Mouse (Mus musculus) c-Kit-positive CD71-negative TER-119-negative erythroid progenitor cells, embryonic 14.5 days (primary cell): ENCODE data around the gene Haspin.
"Not testable (repeated sequence)": the region's sequence is repeated elsewhere in the genome, so short reads cannot be mapped to it uniquely, and the experiment has no call there.

ENCODE experiments used
- DNase-seq: peaks from one replicate; pipeline ENCODE4 v3.0.0-alpha.2; 2013; ENCODE audit warnings: low read depth

Haspin gene

DNA sequence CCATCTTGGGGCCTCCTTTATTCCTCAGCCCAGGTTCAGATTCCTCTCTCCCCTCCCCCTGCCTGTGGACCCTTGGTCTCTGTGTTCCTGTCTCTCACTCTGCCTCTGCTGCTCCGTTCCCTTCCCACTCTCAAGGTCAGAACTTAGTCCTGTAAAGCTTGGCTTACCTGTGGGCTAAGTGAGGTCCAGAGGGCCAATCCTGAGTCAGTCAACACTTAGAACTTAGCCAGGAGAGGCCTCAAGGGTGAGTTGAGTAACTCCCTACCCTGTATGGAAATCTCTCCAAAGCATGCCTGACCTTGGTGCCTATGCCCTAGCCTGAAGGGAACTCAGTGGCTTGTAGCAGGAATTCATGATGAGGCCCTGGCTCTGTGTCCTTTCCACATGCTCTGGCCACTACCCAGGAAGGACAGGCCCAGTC is 6.2 kb upstream of the Haspin start:
- no peak for DNase-seq

DNA sequence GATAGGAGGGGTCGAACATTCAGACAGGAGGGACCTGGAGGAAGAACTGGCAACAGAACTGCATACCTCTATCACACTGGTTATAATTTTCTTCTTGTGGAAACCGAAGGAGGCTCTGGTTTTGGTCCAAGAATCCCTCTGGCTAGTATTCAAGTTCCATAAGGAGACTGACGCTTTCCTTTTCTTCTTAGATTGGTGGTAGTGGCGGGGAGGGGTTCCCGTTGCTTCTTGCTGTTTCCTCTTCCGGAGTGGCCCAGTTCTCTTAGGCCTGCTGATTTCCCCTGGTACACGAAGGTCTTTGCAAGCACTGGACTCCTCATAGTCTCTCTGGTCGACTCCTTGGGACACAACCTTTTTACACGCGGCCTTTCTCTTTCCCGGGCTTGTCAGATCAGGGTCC is 978 bp downstream of the Haspin start:
- no peak for DNase-seq

- DNase-seq, result no peak
Measured at GRCm38 (mm10) chr11:73136587-73136986, 1.5 kb downstream of the Haspin start.

DNA sequence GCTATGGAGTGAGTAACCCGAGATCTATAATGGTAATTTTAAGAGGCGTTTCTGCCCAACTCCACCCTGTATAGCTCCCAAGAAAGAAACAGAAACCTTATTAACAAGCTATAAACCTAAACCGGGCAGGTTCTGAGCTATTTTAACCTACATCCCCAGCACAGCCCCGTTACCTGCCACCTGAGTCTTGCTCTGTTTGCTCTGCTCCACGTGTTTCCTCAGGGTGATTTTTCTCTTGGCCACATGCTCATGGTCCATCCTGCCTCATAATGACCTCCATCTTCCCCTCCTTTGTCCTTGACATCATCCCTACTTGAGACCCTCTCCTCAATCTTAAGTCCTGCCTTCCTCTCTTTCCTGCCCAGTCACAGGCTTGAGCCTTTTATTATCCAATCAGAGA is 3.9 kb downstream of the Haspin start:
- DNase-seq, result no peak

DNA sequence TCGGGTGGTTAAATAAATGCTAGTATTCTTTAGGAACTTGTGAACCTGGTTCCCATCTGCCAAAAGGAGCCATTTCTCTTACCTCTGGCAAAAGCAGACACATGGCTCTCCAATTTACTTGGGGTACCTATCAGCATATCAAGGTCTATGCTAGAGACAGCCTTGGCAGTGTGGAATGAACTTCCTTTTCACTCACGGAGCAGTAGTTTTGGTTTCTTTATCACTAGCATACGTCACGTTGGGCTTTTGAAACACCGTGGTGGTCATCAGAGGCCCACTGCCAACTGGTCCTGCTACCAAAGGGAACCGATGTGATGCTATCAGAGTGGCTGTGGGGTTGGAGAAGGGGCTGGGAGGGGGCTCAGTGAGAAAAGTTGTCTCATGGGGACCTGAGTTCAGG is 5.1 kb downstream of the Haspin start:
- DNase-seq, result no peak

DNA sequence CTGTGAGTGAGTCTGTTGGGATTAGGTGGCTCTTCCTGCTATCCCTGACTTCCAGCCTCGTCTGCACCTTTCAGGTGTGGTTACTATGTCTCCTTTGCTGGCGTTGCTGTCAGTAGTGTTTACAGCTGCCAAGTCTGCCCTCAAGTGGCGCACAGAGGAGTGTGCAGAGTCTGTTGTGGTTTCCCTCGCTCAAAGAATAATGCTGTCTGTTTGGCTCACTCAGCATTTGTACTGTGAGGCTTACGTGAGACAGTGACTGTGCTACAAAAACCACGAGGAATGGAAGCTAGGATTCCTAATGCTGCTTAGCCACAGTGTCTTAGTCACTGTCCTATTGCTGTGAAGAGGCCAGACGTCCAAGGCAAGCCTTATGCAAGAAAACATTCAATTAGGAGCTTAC is 7.1 kb downstream of the Haspin start:
- no peak for DNase-seq

- no peak for DNase-seq
Measured at GRCm38 (mm10) chr11:73126495-73126894, 11.6 kb downstream of the Haspin start.

GRCm38 (mm10) chr11:73111414-73111813 is 26.7 kb downstream of the Haspin start:
- no peak for DNase-seq

DNA sequence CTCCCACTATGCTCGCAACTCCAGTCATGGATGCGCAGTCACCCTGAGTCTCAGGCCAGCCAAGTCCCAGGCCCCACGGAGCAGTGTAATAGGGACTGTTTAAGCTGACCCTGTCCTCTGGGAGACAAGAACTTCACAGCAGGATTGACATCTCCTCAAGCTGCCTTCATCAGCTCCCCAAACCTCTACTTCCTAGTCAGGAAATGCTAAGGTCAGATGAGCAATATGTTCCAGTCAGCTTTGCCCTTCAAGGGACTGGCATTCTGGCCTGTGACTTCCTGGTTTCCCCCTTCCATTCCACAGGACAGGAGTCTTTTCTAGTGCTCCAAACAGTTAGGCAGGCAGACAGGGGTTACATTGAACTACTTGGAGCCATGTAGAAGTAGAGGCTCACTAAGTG is 28.2 kb downstream of the Haspin start:
- DNase-seq, result no peak

GRCm38 (mm10) chr11:73108898-73109625 is 29.0 kb downstream of the Haspin start:
- DNase-seq, result no peak

- no peak for DNase-seq
Measured at GRCm38 (mm10) chr11:73108195-73108897, 29.7 kb downstream of the Haspin start.

DNA sequence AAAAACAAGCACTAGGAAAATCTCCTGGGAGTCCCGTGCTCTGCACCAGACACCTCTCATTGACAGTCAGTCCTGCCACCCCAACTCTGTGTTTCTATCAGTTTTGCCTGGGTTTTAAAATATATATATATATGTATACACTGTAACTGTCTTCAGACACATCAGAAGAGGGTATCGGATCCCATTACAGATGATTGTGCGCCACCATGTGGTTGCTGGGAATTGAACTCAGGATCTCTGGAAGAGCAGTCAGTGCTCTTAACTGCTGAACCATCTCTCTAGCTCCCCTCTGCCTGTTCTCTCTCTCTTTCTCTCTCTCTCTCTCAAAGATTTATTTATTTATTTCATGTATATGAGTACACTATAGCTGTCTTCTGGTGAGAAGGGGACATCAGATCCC is 30.7 kb downstream of the Haspin start:
- not testable (repeated sequence) for DNase-seq

GRCm38 (mm10) chr11:73105246-73105645 is 32.8 kb downstream of the Haspin start:
- DNase-seq, result no peak

- DNase-seq, result no peak
Measured at GRCm38 (mm10) chr11:73101308-73101707, 36.8 kb downstream of the Haspin start.

- no peak for DNase-seq
Measured at GRCm38 (mm10) chr11:73099976-73100750, 37.9 kb downstream of the Haspin start.

- DNase-seq, result no peak
Measured at GRCm38 (mm10) chr11:73098860-73099259, 39.2 kb downstream of the Haspin start.

- no peak for DNase-seq
Measured at GRCm38 (mm10) chr11:73094231-73094995, 43.7 kb downstream of the Haspin start.

- DNase-seq, result no peak
Measured at GRCm38 (mm10) chr11:73092877-73093276, 45.2 kb downstream of the Haspin start.

DNA sequence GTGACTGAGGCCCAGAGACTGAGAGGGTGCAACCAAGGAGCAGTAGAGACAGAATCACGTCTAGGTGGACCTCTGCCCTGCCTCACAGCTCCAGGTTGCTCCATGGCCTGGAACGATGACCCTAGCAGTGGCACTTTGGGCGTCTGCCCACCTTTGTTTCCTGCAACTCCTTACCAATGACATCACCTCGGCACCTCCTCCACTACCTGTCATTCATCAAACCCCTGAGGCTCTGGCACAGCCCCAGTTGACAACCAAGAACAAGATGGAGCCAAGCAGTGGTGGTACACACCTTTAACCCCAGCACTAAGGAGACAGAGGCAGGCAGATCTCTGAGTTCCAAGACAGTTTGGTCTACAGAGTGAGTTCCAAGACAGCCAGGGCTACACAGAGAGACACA is 46.0 kb downstream of the Haspin start:
- no peak for DNase-seq

DNA sequence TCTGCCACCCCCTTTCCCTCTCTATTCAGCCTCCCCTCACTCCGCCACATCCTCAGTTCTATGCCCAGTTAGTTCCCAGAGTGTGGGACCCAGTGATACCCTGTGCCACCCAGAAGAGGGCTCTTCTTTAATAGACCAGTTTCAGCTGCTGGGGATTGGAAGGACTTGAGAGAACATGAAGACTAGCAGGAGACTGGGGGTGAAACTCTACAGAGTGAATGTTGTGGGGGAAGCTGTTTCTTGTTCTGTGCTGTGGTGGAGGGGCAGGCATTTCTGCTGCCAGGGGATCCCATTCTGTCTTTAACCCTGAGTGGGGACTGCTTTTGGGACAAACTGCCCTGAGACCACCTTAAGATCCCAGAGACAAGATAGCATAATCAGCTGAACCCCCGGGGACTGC is 47.3 kb downstream of the Haspin start:
- DNase-seq, result no peak

DNA sequence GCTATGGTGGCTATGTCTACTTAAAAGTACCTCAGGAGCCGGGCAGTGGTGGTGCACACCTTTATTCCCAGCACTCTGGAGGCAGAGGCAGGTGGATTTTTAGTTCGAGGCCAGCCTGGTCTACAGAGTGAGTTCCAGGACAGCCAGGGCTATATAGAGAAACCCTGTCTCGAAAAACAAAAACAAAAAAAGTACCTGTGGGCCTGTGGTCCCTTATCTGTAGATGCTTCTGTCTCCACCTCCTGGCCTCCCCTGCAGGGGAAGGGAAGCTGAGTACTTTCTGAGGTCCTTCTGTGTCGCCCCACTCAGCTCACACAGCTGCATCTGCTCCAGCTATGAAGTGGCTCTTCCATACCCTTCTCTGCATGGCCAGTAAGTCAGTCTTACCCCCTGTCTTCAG is 47.8 kb downstream of the Haspin start, which contains the start of gene Itgae:
Itgae (plus strand) TSS at position 301 of the 400 bp plus-strand sequence.
- no peak for DNase-seq
